Comparison of ENCODE assay signal across 15 mouse cellular contexts in the genomic region with DNA sequence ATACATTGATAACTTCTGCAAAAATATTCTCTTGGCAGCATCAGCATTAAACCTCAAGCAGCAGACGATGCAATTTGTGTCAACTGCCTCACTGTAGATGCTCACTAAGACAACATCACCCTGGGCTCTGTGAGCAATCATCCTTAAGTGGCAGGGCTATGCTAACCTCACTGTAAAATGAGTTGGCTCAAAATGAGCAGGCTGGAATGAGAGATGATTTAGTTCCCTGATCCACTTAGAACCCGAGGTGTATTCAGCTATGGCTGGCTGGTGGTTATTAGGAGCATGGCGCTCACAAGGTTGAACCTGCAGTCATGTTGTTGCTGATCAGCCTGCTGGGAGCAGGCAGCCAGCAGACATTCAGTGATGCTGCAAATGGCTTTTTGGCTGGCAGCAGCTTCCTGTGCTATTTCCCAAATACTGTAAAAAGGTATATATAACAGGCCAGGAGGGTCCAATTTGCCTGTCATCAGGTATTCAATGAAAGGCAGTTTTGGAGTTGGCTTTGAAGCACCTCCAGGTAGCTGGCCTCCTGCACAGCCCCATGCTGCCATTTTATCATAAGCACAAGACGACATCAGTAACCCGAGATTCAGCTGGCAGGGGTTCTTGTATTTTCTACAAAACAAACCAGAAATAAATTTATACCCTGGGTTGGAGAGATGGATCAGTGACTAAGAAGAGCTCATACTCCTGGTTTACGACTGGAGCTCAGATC.
DNase-seq lines count a peak whose midpoint lies in the region; ATAC-seq and TF ChIP-seq lines count a peak whose summit lies in the region.
"Had no signal": no experiment of that assay in that cellular context is flagged by ENCODE, and none has a peak within 500 bp of the region (broad histone marks: within the 10 kb centered on the region; RNA-seq: fewer than 3 reads in every experiment).

No protein-coding gene starts in this region.

- TF ChIP-seq EP300 in stomach, postnatal 0 days (optimal IDR thresholded peaks at IDR 0.05) = no peak

- ATAC-seq in forebrain, embryonic 12.5 days (ENCODE audit: low FRiP score) = no peak
- no peak for ATAC-seq in forebrain, embryonic 16.5 days
- ATAC-seq in midbrain, embryonic 11.5 days (ENCODE audit: low FRiP score) = no peak
- peak; percentile 30; the same call in 1 of the 2 replicates for ATAC-seq in limb, embryonic 15.5 days (ENCODE audit: insufficient number of reproducible peaks, low FRiP score, low TSS enrichment, low read depth)
- peak; percentile 63 for ATAC-seq in neural tube, embryonic 15.5 days (ENCODE audit: low FRiP score)
- ATAC-seq in stomach, postnatal 0 days (ENCODE audit: low FRiP score, low TSS enrichment) = no peak

- WGBS in forebrain, embryonic 12.5 days = 79% methylated on average over 6 of the region's 6 CpGs
- 70% methylated on average over 6 of the region's 6 CpGs for WGBS in forebrain, embryonic 16.5 days
- WGBS in midbrain, embryonic 11.5 days = 83% methylated on average over 6 of the region's 6 CpGs
- WGBS in midbrain, embryonic 10.5 days = 85% methylated on average over 6 of the region's 6 CpGs
- WGBS in limb, embryonic 15.5 days = 38% methylated on average over 6 of the region's 6 CpGs
- 47% methylated on average over 6 of the region's 6 CpGs for WGBS in neural tube, embryonic 15.5 days
- 70% methylated on average over 6 of the region's 6 CpGs for WGBS in stomach, postnatal 0 days

- H3K36me3 ChIP-seq in forebrain, embryonic 12.5 days (replicated peaks) = no peaks in the 10 kb centered on the region
- no peaks in the 10 kb centered on the region for H3K36me3 ChIP-seq in forebrain, embryonic 16.5 days (ENCODE audit: control insufficient read depth, insufficient read depth)
- H3K36me3 ChIP-seq in midbrain, embryonic 11.5 days (ENCODE audit: control insufficient read depth, insufficient read depth, low read length) = no peaks in the 10 kb centered on the region
- no peaks in the 10 kb centered on the region for H3K36me3 ChIP-seq in midbrain, embryonic 10.5 days
- no peaks in the 10 kb centered on the region for H3K36me3 ChIP-seq in limb, embryonic 15.5 days
- H3K36me3 ChIP-seq in neural tube, embryonic 15.5 days = no peaks in the 10 kb centered on the region
- H3K36me3 ChIP-seq in stomach, postnatal 0 days (ENCODE audit: control insufficient read depth, insufficient read depth, low read length) = no peaks in the 10 kb centered on the region
- H3K36me3 ChIP-seq: heart, embryonic 13.5 days; limb, embryonic 12.5 days; liver, embryonic 15.5 days had no signal

- H3K4me3 ChIP-seq in forebrain, embryonic 12.5 days (replicated peaks) = no peak overlapping the region
- no peak overlapping the region for H3K4me3 ChIP-seq in forebrain, embryonic 16.5 days (replicated peaks; ENCODE audit: low read length)
- H3K4me3 ChIP-seq in midbrain, embryonic 11.5 days (ENCODE audit: low read depth, low read length) = no peak overlapping the region
- H3K4me3 ChIP-seq in midbrain, embryonic 10.5 days = no peak overlapping the region
- H3K4me3 ChIP-seq in limb, embryonic 15.5 days = no peak overlapping the region
- no peak overlapping the region for H3K4me3 ChIP-seq in neural tube, embryonic 15.5 days (replicated peaks)
- no peak overlapping the region for H3K4me3 ChIP-seq in stomach, postnatal 0 days (ENCODE audit: low read depth, low read length)
- H3K4me3 ChIP-seq: heart, embryonic 13.5 days; limb, embryonic 12.5 days; liver, embryonic 15.5 days had no signal

- 0 out of 2 replicates have a peak overlapping the region, but pooled peaks have one; percentile 5 for H3K27ac ChIP-seq in forebrain, embryonic 12.5 days
- H3K27ac ChIP-seq in forebrain, embryonic 16.5 days (ENCODE audit: low read length) = no peak overlapping the region
- no peak overlapping the region for H3K27ac ChIP-seq in midbrain, embryonic 11.5 days (ENCODE audit: low read depth, low read length)
- H3K27ac ChIP-seq in midbrain, embryonic 10.5 days (replicated peaks) = no peak overlapping the region
- no peak overlapping the region for H3K27ac ChIP-seq in limb, embryonic 15.5 days
- H3K27ac ChIP-seq in neural tube, embryonic 15.5 days (replicated peaks) = peak overlapping the region; percentile 52; the same call in 1 of the 2 replicates
- no peak overlapping the region for H3K27ac ChIP-seq in stomach, postnatal 0 days (replicated peaks)
- H3K27ac ChIP-seq: heart, embryonic 13.5 days; limb, embryonic 12.5 days; liver, embryonic 15.5 days had no signal

- H3K9me3 ChIP-seq in forebrain, embryonic 12.5 days = no peaks in the 10 kb centered on the region
- no peaks in the 10 kb centered on the region for H3K9me3 ChIP-seq in forebrain, embryonic 16.5 days (ENCODE audit: control insufficient read depth, low read length)
- H3K9me3 ChIP-seq in midbrain, embryonic 11.5 days (ENCODE audit: control insufficient read depth, low read length) = no peaks in the 10 kb centered on the region
- no peaks in the 10 kb centered on the region for H3K9me3 ChIP-seq in midbrain, embryonic 10.5 days (replicated peaks)
- H3K9me3 ChIP-seq in limb, embryonic 15.5 days = no peaks in the 10 kb centered on the region
- H3K9me3 ChIP-seq in neural tube, embryonic 15.5 days (replicated peaks) = no peaks in the 10 kb centered on the region
- H3K9me3 ChIP-seq in stomach, postnatal 0 days (ENCODE audit: control insufficient read depth, low read length) = no peaks in the 10 kb centered on the region
- H3K9me3 ChIP-seq: heart, embryonic 13.5 days; limb, embryonic 12.5 days; liver, embryonic 15.5 days had no signal

- peak; percentile 73 for DNase-seq in midbrain, embryonic 11.5 days (ENCODE audit: low spot score, missing footprints)
- DNase-seq in midbrain, embryonic 10.5 days (ENCODE audit: low spot score) = no peak
- no peak for DNase-seq in frontal cortex, adult 2 months (ENCODE audit: extremely low spot score in 1 of 2, low spot score in 1 of 2)
- DNase-seq in stomach, postnatal 0 days (ENCODE audit: low spot score) = no peak
- DNase-seq: cerebellum, adult 9-11 months; heart, adult 11 months; kidney, postnatal 4 days; thymus, postnatal 14 days had no signal

- H3K9ac ChIP-seq in forebrain, embryonic 12.5 days = no peak overlapping the region
- no peak overlapping the region for H3K9ac ChIP-seq in forebrain, embryonic 16.5 days (replicated peaks; ENCODE audit: low read depth, low read length)
- H3K9ac ChIP-seq in midbrain, embryonic 11.5 days (ENCODE audit: low read length) = no peak overlapping the region
- H3K9ac ChIP-seq in limb, embryonic 15.5 days = no peak overlapping the region
- H3K9ac ChIP-seq in neural tube, embryonic 15.5 days (replicated peaks) = no peak overlapping the region
- no peak overlapping the region for H3K9ac ChIP-seq in stomach, postnatal 0 days (ENCODE audit: low read length)
- H3K9ac ChIP-seq: heart, embryonic 13.5 days; limb, embryonic 12.5 days; liver, embryonic 15.5 days had no signal

- no peaks in the 10 kb centered on the region for H3K4me1 ChIP-seq in forebrain, embryonic 12.5 days
- H3K4me1 ChIP-seq in forebrain, embryonic 16.5 days (replicated peaks; ENCODE audit: control insufficient read depth, insufficient read depth, low read length) = no peaks in the 10 kb centered on the region
- no peaks in the 10 kb centered on the region for H3K4me1 ChIP-seq in midbrain, embryonic 11.5 days (ENCODE audit: control insufficient read depth, insufficient read depth, low read length)
- no peaks in the 10 kb centered on the region for H3K4me1 ChIP-seq in midbrain, embryonic 10.5 days
- no peaks in the 10 kb centered on the region; the same call in 1 of the 2 replicates for H3K4me1 ChIP-seq in limb, embryonic 15.5 days
- H3K4me1 ChIP-seq in neural tube, embryonic 15.5 days = peaks cover 5% of the 10 kb centered on the region; the same call in 1 of the 2 replicates
- H3K4me1 ChIP-seq in stomach, postnatal 0 days (replicated peaks; ENCODE audit: control insufficient read depth, insufficient read depth) = no peaks in the 10 kb centered on the region
- H3K4me1 ChIP-seq: heart, embryonic 13.5 days; limb, embryonic 12.5 days; liver, embryonic 15.5 days had no signal

- H3K4me2 ChIP-seq in forebrain, embryonic 12.5 days = no peak overlapping the region
- H3K4me2 ChIP-seq in forebrain, embryonic 16.5 days (ENCODE audit: low read length) = no peak overlapping the region
- no peak overlapping the region for H3K4me2 ChIP-seq in midbrain, embryonic 11.5 days
- no peak overlapping the region for H3K4me2 ChIP-seq in limb, embryonic 15.5 days
- no peak overlapping the region for H3K4me2 ChIP-seq in neural tube, embryonic 15.5 days
- no peak overlapping the region for H3K4me2 ChIP-seq in stomach, postnatal 0 days (replicated peaks; ENCODE audit: low read depth)
- H3K4me2 ChIP-seq: heart, embryonic 13.5 days; limb, embryonic 12.5 days; liver, embryonic 15.5 days had no signal

- no peak for TF ChIP-seq CTCF in stomach, postnatal 0 days (IDR thresholded peaks at IDR 0.05; ENCODE audit: low read depth)

- no peaks in the 10 kb centered on the region for H3K27me3 ChIP-seq in forebrain, embryonic 12.5 days
- no peaks in the 10 kb centered on the region for H3K27me3 ChIP-seq in forebrain, embryonic 16.5 days (replicated peaks; ENCODE audit: control insufficient read depth, insufficient read depth, low read length)
- no peaks in the 10 kb centered on the region for H3K27me3 ChIP-seq in midbrain, embryonic 11.5 days (ENCODE audit: control insufficient read depth, insufficient read depth, low read length)
- H3K27me3 ChIP-seq in midbrain, embryonic 10.5 days (ENCODE audit: low read depth, poor library complexity, severe bottlenecking) = no peaks in the 10 kb centered on the region
- H3K27me3 ChIP-seq in limb, embryonic 15.5 days = no peaks in the 10 kb centered on the region
- no peaks in the 10 kb centered on the region for H3K27me3 ChIP-seq in neural tube, embryonic 15.5 days (replicated peaks)
- no peaks in the 10 kb centered on the region for H3K27me3 ChIP-seq in stomach, postnatal 0 days (ENCODE audit: control insufficient read depth, insufficient read depth, low read length)
- H3K27me3 ChIP-seq: heart, embryonic 13.5 days; limb, embryonic 12.5 days; liver, embryonic 15.5 days had no signal

Comparison
In these comparisons a context has a peak if more than half of its experiments do, and no peak if none do; other contexts are left out.
1. H3K27ac ChIP-seq: peak in forebrain, embryonic 12.5 days (single experiment) and neural tube, embryonic 15.5 days (single experiment); none in forebrain, embryonic 16.5 days (single experiment), midbrain, embryonic 11.5 days (single experiment), midbrain, embryonic 10.5 days (single experiment), limb, embryonic 15.5 days (single experiment) and stomach, postnatal 0 days (single experiment).
2. ATAC-seq: peak in limb, embryonic 15.5 days (single experiment) and neural tube, embryonic 15.5 days (single experiment); none in forebrain, embryonic 12.5 days (single experiment), forebrain, embryonic 16.5 days (single experiment), midbrain, embryonic 11.5 days (single experiment) and stomach, postnatal 0 days (single experiment).